Mouse (Mus musculus) hindbrain, embryonic 11.5 days (tissue): ENCODE results near the gene Bin2. TPM values are rescaled to one million over a fixed set of nuclear protein-coding genes. Genes with fewer than 3 reads are reported as not detected.
"Not testable (repeated sequence)": the region's sequence is repeated elsewhere in the genome, so short reads cannot be mapped to it uniquely, and the experiment has no call there.

Experiments
- ATAC-seq: fragments of 200-750 bp; cut with Nextera tagmentation; 2 replicates; pipeline ENCODE4 v1.8.0; 2017; ENCODE audit warnings: mild to moderate bottlenecking, moderate TSS enrichment, moderate library complexity; ENCODE audit not compliant: low FRiP score
- DNase-seq: peaks from one replicate; pipeline ENCODE4 v3.0.0-alpha.2; 2015; ENCODE audit warnings: low spot score
- H3K27ac ChIP-seq: fragments of 300-500 bp; sonication (generic); 2 replicates; pipeline ENCODE4 v1.5.1; 2014; ENCODE audit warnings: mild to moderate bottlenecking, low read depth, low read length
- H3K27me3 ChIP-seq: fragments of 300-500 bp; sonication (generic); 2 replicates; pipeline ENCODE4 v1.6.1; 2014; ENCODE audit warnings: mild to moderate bottlenecking, low read length, moderate library complexity, mixed read lengths; ENCODE audit not compliant: control insufficient read depth, insufficient read depth
- H3K36me3 ChIP-seq: fragments of 300-500 bp; sonication (generic); 2 replicates; pipeline ENCODE4 v1.6.1; 2014; ENCODE audit warnings: mild to moderate bottlenecking, low read length, moderate library complexity, mixed read lengths; ENCODE audit not compliant: control insufficient read depth, insufficient read depth
- H3K4me1 ChIP-seq: fragments of 300-500 bp; sonication (generic); replicated peaks from 2 replicates; pipeline ENCODE4 v1.6.1; 2014; ENCODE audit warnings: low read length, mixed read lengths; ENCODE audit not compliant: control insufficient read depth, insufficient read depth
- H3K4me2 ChIP-seq: fragments of 300-500 bp; sonication (generic); replicated peaks from 2 replicates; pipeline ENCODE4 v1.6.1; 2014; ENCODE audit warnings: mild to moderate bottlenecking, low read depth, low read length
- H3K4me3 ChIP-seq: fragments of 300-500 bp; sonication (generic); 2 replicates; pipeline ENCODE4 v1.5.1; 2014; ENCODE audit warnings: low read depth, low read length
- H3K9ac ChIP-seq: fragments of 300-500 bp; sonication (generic); 2 replicates; pipeline ENCODE4 v1.6.1; 2014; ENCODE audit warnings: low read depth, low read length
- H3K9me3 ChIP-seq: fragments of 300-500 bp; sonication (generic); 2 replicates; pipeline ENCODE4 v1.6.1; 2016; ENCODE audit warnings: low read length; ENCODE audit not compliant: control insufficient read depth
- WGBS: fragments of 180-500 bp; shearing (Covaris S2); extraction: QIAGEN DNeasy Blood & Tissue Kit; methylation state at CpG from one replicate; pipeline ENCODE4 v1.1.7; 2014; 5-methylcytosine and 5-hydroxymethylcytosine counted together
- polyA plus RNA-seq: library from polyadenylated mRNA; unstranded; fragments of >200 nt; fragmentation: Nextera tagmentation; extraction: Ambion mirVana; gene quantifications from 2 replicates; pipeline ENCODE4 v1.2.1, GENCODE M21; 2014

Gene Bin2
- polyA plus RNA-seq, 1 experiment from 2014 or later = 5.5 TPM

DNA sequence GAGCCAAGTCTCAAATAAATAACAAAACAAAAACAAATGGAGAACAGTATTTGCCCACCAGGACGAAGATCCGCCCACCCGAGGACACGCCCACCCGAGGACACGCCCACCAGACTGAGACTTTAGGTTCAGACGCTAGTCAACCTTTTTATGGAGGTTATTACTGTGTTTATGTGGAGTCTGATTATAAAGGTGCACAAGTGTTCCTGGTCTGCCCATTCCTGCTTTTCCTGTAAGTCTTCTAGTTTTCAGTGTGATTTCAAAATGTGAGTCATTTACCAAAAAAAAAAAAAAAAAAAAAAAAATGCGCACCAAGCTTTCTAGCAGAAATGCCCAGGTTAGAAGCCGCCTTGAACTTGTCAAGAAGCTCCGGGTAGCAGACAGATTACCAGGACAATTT is 42.1 kb downstream of the Bin2 start:
- WGBS = 21% methylated on average over 10 of the region's 10 CpGs
- H3K36me3 ChIP-seq = no peaks in the 10 kb centered on the region
- H3K4me3 ChIP-seq = no peak overlapping the region
- DNase-seq (peak; percentile 29), ATAC-seq (no peak)
- H3K4me1 ChIP-seq = no peaks in the 10 kb centered on the region
- no peak overlapping the region for H3K9ac ChIP-seq
- H3K27me3 ChIP-seq = no peaks in the 10 kb centered on the region
- no peaks in the 10 kb centered on the region for H3K9me3 ChIP-seq
- no peak overlapping the region for H3K27ac ChIP-seq
- no peak overlapping the region for H3K4me2 ChIP-seq

DNA sequence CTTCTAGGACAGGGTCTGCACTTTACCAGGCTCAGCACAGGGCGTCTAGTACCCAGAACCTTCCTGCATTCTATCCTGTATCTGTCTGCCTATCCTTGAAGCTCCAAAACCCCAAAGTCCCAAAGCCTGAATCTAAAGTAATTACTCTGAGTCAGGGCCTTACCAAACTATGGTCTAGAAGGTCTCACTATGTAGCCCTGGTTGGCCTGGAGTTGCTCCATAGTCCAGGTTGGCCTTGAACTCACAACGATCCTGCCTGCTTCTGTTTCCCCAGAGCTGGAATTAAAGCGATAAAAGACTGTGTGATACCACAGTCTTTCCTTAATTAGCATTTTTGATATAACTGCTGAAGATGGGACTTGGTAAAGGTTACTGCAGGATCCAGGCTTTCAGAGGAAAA is 44.9 kb downstream of the Bin2 start:
- H3K36me3 ChIP-seq = no peaks in the 10 kb centered on the region; the same call in 1 of the 2 replicates
- H3K27me3 ChIP-seq = no peaks in the 10 kb centered on the region
- no peaks in the 10 kb centered on the region for H3K4me1 ChIP-seq
- no peak overlapping the region for H3K27ac ChIP-seq
- 87% methylated on average over 3 of the region's 3 CpGs for WGBS
- no peak overlapping the region for H3K4me3 ChIP-seq
- H3K9me3 ChIP-seq = no peaks in the 10 kb centered on the region
- H3K4me2 ChIP-seq = no peak overlapping the region
- no peak for DNase-seq
- H3K9ac ChIP-seq = no peak overlapping the region
- no peak for ATAC-seq

DNA sequence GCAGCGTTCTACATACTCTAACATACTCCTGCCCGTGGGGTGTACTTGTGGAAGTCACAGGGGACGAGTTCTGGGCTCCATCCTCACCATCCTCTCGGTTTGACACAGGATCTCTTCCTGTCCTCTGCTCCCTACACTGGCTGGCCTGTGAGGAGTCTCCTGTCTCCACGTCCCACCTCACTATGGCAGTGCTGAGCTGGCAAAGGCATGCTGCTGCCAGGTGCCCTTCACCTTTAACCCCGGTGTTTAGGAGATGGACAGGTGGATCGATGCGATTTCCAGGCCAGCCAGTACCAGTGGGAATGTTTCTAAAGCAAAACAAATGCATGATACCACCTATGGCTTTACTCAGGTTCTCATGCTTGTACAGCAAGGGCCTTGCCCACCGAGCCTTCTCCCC is 45.6 kb downstream of the Bin2 start:
- ATAC-seq (no peak), DNase-seq (no peak)
- 90% methylated on average over 9 of the region's 9 CpGs for WGBS
- Histone ChIP-seq H3K4me3 (no peak overlapping the region), H3K27me3 (no peaks in the 10 kb centered on the region), H3K9me3 (no peaks in the 10 kb centered on the region), H3K4me2 (no peak overlapping the region), H3K36me3 (no peaks in the 10 kb centered on the region; the same call in 1 of the 2 replicates), H3K27ac (no peak overlapping the region), H3K9ac (no peak overlapping the region), H3K4me1 (no peaks in the 10 kb centered on the region)

DNA sequence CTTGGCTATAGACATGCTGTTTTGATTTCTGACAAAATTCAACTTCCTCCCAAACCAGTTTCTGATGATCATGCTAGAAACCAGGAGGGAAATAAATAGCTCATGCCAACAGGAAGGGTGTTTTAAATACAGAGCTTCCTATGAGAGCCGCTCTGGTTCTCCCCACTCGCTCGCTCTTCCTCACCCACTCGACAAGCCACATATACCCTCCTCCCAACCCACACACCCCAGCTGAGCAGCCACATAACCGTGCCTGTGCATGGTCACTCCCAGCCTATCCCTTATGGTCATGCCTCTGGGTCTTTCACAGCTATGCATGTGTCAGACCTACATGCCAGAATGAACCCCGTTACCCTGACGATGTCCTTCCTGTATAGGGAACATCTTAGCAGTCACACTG is 47.2 kb downstream of the Bin2 start:
- no peak overlapping the region for H3K4me3 ChIP-seq
- no peak overlapping the region for H3K9ac ChIP-seq
- no peaks in the 10 kb centered on the region for H3K9me3 ChIP-seq
- H3K36me3 ChIP-seq = peaks cover 3% of the 10 kb centered on the region
- ATAC-seq = no peak
- H3K27ac ChIP-seq = no peak overlapping the region
- no peaks in the 10 kb centered on the region for H3K27me3 ChIP-seq
- no peak for DNase-seq
- 86% methylated on average over 7 of the region's 7 CpGs for WGBS
- no peak overlapping the region for H3K4me2 ChIP-seq
- no peaks in the 10 kb centered on the region for H3K4me1 ChIP-seq

DNA sequence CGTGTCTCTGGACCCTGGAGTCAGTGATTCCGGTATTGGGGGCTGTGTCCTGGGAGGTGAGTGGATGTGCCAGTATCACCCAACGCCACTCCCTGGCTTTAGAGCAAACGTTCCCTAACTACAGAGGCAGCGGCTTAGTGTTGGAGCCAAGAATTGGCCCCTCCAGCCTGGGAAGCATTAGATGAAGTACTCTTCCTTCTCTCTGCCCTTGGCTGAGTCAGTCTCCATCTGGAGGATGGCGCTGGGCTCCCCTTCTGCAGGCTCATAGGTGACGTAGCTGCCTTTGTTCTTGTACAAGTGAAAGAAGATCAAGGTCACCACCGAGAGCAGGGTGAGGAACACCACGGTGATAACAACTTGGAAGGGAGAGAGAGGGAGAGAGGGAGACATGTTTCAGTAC is 47.7 kb downstream of the Bin2 start:
- not testable (repeated sequence) for H3K9me3 ChIP-seq, ATAC-seq, DNase-seq

DNA sequence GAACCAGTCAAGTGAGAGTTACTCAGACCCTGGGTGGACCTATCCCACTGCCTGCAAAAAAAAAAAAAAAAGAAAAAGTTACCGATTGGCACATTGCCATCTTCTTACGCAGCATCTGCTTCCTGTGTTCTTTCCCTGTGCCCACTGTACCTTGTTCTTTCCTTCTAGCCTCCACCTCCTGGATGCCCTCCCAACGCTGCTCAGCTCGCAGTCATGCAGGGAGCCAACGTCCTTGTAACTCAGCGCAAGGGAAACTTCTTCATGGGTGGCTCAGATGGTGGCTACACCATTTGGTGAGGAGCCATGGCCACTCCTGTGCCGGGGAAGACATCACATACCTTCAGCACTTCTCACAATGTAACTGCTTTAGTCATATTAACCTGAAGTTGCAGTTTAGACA is 50.2 kb downstream of the Bin2 start:
- Histone ChIP-seq H3K36me3 (peaks cover 3% of the 10 kb centered on the region), H3K4me1 (no peaks in the 10 kb centered on the region), H3K9ac (no peak overlapping the region), H3K9me3 (no peaks in the 10 kb centered on the region), H3K27me3 (no peaks in the 10 kb centered on the region), H3K4me3 (no peak overlapping the region), H3K27ac (no peak overlapping the region), H3K4me2 (no peak overlapping the region)
- DNase-seq (no peak), ATAC-seq (no peak)
- 91% methylated on average over 7 of the region's 7 CpGs for WGBS

More for the DNA sequence above, 47.7 kb downstream of the Bin2 start:
- not testable (repeated sequence) for H3K4me2 ChIP-seq, H3K27ac ChIP-seq, H3K4me1 ChIP-seq, H3K36me3 ChIP-seq, H3K4me3 ChIP-seq, H3K9ac ChIP-seq, H3K27me3 ChIP-seq
- WGBS = 82% methylated on average over 9 of the region's 9 CpGs

DNA sequence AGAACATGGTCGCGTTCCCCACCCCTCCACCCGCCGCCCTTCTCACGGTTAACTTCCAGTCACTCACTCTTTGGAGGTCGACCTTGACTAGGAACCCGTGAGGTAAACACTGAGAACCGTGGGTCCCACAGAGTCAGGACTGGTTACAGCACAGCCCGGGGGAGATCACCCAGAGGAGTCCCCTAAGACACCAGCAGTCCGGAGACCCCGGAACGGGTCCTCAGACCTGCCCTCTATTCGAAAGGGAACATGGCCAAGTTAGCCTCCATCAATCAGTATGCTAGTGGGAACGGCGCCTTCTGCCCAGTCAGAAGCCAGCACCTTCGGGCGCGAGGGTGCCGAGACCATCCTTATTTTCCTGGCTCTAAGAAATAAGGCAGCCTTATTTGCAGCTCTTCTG is 53.1 kb downstream of the Bin2 start:
- H3K27me3 ChIP-seq = no peaks in the 10 kb centered on the region
- no peaks in the 10 kb centered on the region; the same call in 1 of the 2 replicates for H3K4me1 ChIP-seq
- H3K9me3 ChIP-seq = no peaks in the 10 kb centered on the region
- H3K4me3 ChIP-seq = peak overlapping the region; percentile 92
- H3K9ac ChIP-seq = peak overlapping the region; percentile 88
- H3K36me3 ChIP-seq = peaks cover 3% of the 10 kb centered on the region
- H3K4me2 ChIP-seq = peak overlapping the region; percentile 84
- peak overlapping the region; percentile 97 for H3K27ac ChIP-seq
- 2% methylated on average over 19 of the region's 19 CpGs for WGBS
- ATAC-seq (peak; percentile 34), DNase-seq (no peak)

DNA sequence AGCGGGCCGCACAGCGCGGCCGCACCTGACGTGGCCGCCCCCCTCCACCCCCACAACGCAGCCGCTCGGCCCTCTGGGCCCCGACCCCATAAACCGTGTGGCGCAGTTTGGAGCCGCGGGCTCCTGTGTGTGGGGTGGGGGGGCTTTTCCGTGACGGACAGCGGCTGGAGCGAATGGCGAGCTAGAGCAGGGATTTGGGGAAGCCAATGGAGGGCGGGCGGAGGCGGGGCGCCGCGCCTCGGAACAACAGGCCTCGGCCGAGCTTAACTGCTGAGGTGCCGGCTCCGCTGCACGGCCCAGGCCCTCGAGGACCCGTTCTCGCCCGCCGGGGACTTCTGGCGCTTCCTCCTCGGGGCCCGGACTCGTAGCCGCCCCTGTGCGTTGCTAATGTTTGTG is 53.5 kb downstream of the Bin2 start:
- peak overlapping the region; percentile 84 for H3K4me2 ChIP-seq
- no peaks in the 10 kb centered on the region for H3K9me3 ChIP-seq
- under 1% methylated on average over 28 of the region's 43 CpGs for whole genome bisulfite sequencing
- H3K4me1 ChIP-seq = no peaks in the 10 kb centered on the region; the same call in 1 of the 2 replicates
- H3K4me3 ChIP-seq = peak overlapping the region; percentile 92
- H3K36me3 ChIP-seq = peaks cover 3% of the 10 kb centered on the region
- DNase-seq (peak; percentile 93), ATAC-seq (peak; percentile 90)
- H3K27me3 ChIP-seq = no peaks in the 10 kb centered on the region
- H3K27ac ChIP-seq = peak overlapping the region; percentile 97
- peak overlapping the region; percentile 88 for H3K9ac ChIP-seq

DNA sequence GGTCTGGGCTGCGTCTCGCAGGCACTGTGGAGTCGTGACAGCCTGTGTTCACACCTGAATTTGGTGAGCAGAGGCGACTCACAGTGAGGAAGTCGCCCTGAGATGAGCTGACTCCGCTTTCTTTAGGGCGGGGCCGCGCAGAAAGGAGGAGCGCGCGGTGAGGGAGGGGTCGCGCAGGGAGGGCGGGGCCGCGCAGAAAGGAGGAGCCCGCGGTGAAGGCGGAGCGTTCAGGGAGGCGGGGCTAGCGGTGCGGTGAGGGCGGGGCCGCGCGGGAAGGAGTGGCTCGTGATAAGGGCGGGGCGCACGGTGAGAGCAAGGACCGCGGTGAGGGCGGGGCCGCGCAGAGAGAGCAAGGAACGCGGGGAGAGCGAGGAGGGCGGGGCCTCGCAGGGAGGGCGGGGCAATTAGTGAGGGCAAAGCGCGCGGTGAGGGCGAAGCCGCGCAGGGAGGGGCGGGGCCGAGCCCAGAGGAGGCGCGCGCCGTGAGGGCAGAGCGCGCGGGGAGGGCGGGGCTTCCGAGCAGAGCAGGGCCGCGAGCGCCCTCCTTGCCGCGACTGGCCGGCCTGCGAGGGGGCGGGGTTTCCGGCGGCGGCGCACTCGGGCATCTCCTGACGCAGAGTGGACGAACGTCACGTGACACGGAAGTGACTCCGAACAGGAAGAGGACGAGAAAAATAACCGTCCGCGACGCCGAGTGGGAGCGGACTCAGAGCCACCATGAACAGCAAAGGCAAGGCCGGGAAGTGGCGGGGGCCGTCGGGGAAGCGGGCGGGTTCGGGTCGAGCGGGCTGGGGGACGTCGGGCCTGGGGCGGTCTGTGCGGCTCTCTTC is 54.1 kb downstream of the Bin2 start, which contains the start of gene Dazap2:
Gene Dazap2, plus strand, starts transcription at position 354 of the 829 bp plus-strand sequence.
- Histone ChIP-seq H3K4me1 (no peaks in the 10 kb centered on the region; the same call in 1 of the 2 replicates), H3K27me3 (no peaks in the 10 kb centered on the region), H3K4me2 (peak within 1 kb of the TSS; percentile 84), H3K4me3 (peak within 1 kb of the TSS; percentile 92), H3K9ac (peak within 1 kb of the TSS; percentile 88), H3K27ac (peak within 1 kb of the TSS; percentile 97), H3K36me3 (peaks cover 3% of the 10 kb centered on the region), H3K9me3 (no peaks in the 10 kb centered on the region)
- DNase-seq (peak; percentile 98), ATAC-seq (peak; percentile 90)
- under 1% methylated on average over 62 of the region's 99 CpGs for WGBS
